Comparison of ENCODE assay signal across 29 mouse cellular contexts in the genomic region with DNA sequence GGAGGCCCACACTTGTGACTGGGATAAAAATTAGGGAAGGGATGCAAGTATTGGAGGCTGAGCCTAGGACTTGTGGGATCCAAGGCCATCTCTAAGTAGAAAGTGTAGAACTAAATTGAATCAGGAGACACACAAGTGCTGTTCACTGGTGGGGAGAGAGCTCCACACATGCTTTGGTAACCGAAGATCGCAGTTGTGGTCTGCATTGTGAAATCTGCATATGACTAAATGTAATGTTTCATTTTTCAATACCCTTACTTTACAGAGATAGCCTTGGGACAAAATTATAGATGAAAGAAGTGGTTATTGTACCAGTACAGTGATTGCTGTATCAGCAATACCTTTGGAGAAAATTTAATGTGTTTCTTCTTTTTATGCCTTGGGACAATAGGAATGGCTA.
"Had no signal": no experiment of that assay in that cellular context is flagged by ENCODE, and none has a peak within 500 bp of the region (broad histone marks: within the 10 kb centered on the region; RNA-seq: fewer than 3 reads in every experiment).

No protein-coding gene starts in this region.

- H3K36me3 ChIP-seq: limb, embryonic 10.5 days; limb, embryonic 12.5 days; limb, embryonic 13.5 days; limb, embryonic 15.5 days; liver, embryonic 12.5 days; liver, embryonic 13.5 days; liver, embryonic 15.5 days; lung, embryonic 15.5 days; midbrain, embryonic 10.5 days; midbrain, embryonic 12.5 days; midbrain, embryonic 13.5 days; midbrain, embryonic 15.5 days; neural tube, embryonic 12.5 days had no signal

- H3K27me3 ChIP-seq: limb, embryonic 12.5 days; limb, embryonic 13.5 days; limb, embryonic 15.5 days; liver, embryonic 12.5 days; liver, embryonic 13.5 days; liver, embryonic 15.5 days; lung, embryonic 15.5 days; megakaryocyte, embryonic 14.5 days; midbrain, embryonic 12.5 days; midbrain, embryonic 13.5 days; midbrain, embryonic 15.5 days; neural tube, embryonic 12.5 days had no signal

- H3K27ac ChIP-seq: limb, embryonic 10.5 days; limb, embryonic 12.5 days; limb, embryonic 13.5 days; limb, embryonic 15.5 days; liver, embryonic 12.5 days; liver, embryonic 13.5 days; liver, embryonic 14.5 days; liver, embryonic 15.5 days; lung, embryonic 15.5 days; macrophage; midbrain, embryonic 10.5 days; midbrain, embryonic 12.5 days; midbrain, embryonic 13.5 days; midbrain, embryonic 15.5 days; neural tube, embryonic 12.5 days had no signal

- H3K4me1 ChIP-seq: limb, embryonic 10.5 days; limb, embryonic 12.5 days; limb, embryonic 13.5 days; limb, embryonic 15.5 days; liver, embryonic 12.5 days; liver, embryonic 13.5 days; liver, embryonic 15.5 days; lung, embryonic 15.5 days; megakaryocyte, embryonic 14.5 days; midbrain, embryonic 10.5 days; midbrain, embryonic 12.5 days; midbrain, embryonic 13.5 days; midbrain, embryonic 15.5 days; neural tube, embryonic 12.5 days had no signal

- H3K4me2 ChIP-seq: limb, embryonic 12.5 days; limb, embryonic 13.5 days; limb, embryonic 15.5 days; liver, embryonic 11.5 days; liver, embryonic 12.5 days; liver, embryonic 13.5 days; liver, embryonic 15.5 days; lung, embryonic 14.5 days; lung, embryonic 15.5 days; midbrain, embryonic 11.5 days; midbrain, embryonic 12.5 days; midbrain, embryonic 13.5 days; midbrain, embryonic 15.5 days; neural tube, embryonic 12.5 days had no signal

- H3K4me3 ChIP-seq: limb, embryonic 10.5 days; limb, embryonic 12.5 days; limb, embryonic 13.5 days; limb, embryonic 15.5 days; liver, embryonic 12.5 days; liver, embryonic 13.5 days; liver, embryonic 15.5 days; lung, embryonic 15.5 days; megakaryocyte, embryonic 14.5 days; midbrain, embryonic 10.5 days; midbrain, embryonic 12.5 days; midbrain, embryonic 13.5 days; midbrain, embryonic 15.5 days; neural tube, embryonic 12.5 days had no signal

- DNase-seq: left cerebral cortex, postnatal 4 days; liver; liver, embryonic 13.5 days; liver, postnatal 0 days; lung, adult 18-20 months; lung, adult 2 months; lung, embryonic 14.5 days; lung, postnatal 10 days; lung, postnatal 14 days; lung, postnatal 36 days; lung, postnatal 4 days; midbrain, embryonic 14.5 days had no signal
